Mouse (Mus musculus) WW6 (cell line): ENCODE data around the gene Sertad1.

ENCODE experiments used
- DNase-seq: peaks from one replicate; pipeline ENCODE4 v3.0.0-alpha.2; 2013; ENCODE audit warnings: low read depth, low spot score

The Sertad1 gene

DNA sequence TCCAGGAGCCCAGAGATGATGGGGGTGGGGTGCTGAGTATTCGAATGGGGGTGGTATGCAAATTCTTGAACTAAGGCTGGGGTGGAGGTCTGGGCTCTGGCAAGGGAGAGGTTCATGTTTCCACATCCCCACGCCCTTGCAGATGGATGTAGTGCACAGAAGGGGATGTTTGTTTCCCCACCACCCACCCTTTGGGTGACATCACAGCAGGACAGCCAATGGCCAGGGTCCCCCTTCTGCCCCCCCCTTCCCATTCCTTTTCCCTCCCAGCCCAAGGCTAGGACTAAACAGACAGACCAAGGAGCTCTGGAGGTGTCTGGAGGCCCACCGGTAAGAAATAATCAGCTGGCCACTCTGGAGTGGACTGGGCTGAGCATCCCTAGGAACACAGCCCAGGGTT lies 12.3 kb downstream of the Sertad1 start, which contains the start of gene Prx:
Gene Prx (plus strand): TSS at position 289 of the 400 bp plus-strand sequence.
- DNase-seq = no peak

DNA sequence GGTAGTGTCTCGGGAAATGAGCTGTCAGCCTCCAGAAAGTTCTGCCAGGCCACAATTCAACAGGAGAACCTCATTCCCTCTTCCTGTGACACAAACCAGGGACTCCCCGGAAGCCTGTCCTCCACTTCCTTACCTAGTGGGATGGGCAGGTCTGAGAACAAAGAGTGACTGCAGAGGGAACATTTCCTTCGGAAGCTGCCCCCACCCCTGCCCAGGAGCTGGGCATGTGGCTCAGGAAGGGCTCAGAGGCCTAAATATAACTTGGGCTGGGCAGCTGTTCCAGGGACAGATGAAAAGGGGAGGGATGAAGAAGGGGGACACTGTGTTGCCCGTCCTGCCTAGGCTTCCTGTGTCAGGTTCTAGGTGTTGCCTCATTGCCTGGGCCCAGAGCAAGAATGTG lies 14.9 kb downstream of the Sertad1 start:
- no peak for DNase-seq

DNA sequence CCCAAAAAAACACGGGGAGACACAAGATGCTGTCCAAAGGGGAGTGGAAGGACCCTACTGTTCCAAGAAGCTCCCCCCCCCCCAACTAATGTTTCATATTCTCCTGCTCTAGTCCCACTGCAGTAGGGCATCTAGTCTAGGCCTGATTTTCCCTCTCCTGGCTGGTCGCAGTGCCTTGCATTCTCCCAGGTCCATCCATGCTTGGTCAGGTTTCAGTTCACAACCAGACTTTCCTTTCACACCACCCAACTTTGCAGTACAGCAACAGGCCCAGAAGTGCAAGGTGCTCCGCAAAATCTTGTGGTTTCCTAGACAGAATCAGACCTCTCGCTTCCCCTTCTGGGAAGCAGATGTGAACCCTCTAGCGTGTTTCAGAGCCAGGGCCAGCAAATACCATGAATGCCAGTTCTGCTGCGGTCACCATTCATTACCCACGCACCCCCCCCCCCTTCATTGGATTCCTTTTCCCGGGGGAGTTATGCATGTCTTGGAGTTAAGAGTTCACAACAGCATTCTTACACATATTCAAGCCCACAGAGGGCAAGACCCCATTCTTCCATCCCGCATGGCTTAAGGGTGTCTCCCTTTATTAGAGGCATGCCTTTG lies 20.2 kb downstream of the Sertad1 start:
- no peak for DNase-seq

DNA sequence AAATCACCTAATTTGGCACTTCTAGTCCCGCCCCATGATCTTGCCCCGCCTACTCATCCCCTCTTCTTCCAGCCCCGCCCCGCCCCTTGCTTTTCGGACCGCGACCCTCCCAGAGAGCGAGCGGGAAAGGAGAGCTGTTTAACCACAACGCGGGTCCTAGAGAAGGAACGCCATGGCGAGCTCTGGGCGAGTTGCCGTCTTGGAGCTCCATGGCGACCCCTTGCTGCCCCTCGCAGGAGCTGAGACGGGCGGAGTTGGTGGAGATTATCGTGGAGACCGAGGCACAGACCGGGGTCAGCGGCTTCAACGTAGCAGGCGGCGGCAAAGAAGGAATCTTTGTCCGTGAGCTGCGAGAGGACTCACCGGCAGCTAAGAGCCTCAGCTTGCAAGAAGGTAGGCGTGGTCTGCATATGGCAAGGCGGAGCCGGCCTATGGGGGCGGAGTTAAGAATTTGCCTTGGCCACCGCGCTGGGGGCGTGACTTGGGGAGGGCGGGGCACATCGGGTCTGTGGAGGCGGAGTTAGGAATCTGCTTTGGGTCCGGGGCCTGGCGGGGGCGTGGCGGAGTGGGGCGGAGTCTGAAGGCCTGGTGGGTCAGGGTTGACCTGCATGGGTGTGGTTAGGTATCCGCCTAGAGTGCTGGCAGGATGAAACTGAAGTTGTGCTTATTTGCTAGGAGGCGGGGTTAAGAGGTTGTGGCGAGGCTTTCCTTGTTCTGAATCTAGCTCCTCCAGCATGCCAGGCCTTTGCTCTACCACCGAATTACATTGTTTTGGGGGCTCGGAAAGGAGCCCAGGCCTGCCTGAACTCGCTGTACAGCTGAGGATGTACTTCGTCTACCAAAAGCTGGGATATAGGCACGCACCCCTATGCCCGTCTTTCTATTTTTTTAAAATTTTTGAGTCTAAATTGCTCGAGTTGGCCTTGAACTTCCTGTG lies 21.3 kb downstream of the Sertad1 start:
- peak; percentile 96 for DNase-seq

DNA sequence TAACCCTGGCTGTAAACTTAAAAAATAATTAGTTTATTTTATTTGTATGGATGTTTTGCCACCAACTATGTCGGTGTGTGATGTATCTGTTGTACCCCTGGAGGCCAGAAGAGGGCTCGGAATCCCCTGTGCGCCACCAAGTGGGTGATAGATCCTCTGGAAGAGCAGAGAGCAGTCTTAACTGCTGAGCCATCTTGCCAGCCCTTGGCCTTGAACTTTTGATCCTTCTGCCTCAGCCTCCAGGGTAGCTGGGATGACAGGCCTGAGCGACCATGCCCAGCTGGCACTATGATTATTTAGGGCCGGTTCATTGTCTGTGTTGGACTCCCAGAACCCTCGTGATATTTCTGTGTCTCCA lies 21.9 kb downstream of the Sertad1 start:
- DNase-seq = peak; percentile 65

DNA sequence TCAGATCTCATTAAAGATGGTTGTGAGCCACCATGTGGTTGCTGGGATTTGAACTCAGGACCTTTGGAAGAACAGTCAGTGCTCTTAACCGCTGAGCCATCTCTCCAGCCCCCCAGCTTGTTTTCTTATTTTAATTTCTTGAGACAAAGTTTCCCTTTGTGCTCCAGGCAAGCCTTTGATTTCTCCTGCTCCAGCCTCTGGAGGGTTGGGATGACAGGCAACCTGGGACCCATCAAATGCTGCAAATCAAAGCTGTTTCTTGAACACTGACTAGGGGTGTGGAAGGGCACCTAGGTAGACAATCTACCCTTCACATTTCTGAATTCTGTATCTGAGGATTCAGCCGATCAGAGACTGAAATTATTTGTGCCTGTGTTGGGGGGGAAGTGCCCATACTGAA lies 24.1 kb downstream of the Sertad1 start:
- no peak for DNase-seq

DNA sequence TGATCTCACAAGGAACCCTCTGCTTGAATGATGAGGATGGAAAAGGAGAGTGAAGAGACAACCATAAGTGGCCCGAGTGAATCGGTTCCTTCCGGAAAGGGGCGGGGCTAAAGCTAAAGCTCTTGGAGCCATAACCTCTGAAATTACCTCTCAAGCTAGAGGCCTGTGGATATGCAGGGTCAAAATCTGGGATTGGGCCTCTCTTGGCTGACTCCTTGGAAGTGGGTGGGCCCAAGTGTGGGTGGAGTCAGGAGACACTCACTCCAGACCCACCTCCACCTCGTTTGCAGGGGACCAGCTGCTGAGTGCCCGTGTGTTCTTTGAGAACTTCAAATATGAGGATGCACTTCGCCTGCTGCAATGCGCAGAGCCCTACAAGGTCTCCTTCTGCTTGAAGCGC lies 28.3 kb downstream of the Sertad1 start:
- no peak for DNase-seq

DNA sequence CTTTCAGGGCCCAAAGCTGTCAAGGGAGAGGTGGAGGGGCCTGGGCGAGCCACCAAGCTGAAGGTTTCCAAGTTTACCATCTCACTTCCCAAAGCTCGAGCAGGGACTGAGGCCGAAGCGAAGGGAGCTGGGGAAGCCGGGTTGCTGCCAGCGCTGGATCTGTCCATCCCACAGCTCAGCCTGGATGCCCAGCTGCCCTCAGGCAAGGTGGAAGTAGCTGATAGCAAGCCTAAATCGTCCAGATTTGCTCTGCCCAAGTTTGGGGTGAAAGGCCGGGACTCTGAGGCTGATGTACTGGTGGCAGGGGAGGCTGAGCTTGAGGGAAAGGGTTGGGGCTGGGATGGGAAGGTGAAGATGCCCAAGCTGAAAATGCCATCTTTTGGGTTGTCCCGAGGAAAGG lies 31.6 kb downstream of the Sertad1 start:
- no peak for DNase-seq

DNA sequence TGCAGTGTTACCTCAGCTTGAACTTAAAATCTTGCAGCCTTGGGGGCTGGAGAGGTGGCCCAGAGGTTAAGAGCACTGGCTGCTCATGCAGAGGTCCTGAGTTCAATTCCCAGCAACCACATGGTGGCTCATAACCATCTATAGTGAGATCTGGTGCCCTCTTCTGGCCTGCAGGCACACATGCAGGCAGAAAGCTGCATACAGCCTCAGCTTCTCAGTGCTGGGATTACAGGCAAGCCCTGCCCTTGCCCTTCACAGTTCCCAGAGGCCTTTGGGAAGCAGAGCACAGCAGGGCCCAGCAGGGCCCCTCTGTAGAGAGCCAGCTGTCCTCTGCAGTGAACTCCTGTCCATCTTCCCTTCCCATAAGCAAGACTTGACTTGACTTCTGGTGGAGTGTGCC lies 33.4 kb downstream of the Sertad1 start:
- no peak for DNase-seq

DNA sequence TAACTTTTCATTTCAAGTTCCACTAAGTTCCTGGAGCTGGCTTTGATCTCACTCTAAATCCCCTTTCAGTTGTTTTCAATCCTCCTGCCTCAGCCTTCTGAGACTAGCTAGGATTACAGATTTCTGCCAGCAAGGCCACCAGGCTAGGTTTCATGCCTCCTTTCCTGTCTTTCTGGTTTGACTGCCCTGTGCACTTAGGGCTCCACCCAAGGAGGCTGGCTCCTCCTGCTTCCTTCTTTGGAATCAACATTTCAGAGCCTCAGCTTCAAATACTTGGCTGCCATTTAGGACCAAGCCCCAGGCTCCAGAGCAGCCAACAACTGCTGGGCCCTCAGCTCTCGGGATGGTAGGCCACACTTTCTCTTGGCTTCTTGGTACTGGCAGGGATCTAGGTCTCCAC lies 33.9 kb downstream of the Sertad1 start:
- DNase-seq = no peak

DNA sequence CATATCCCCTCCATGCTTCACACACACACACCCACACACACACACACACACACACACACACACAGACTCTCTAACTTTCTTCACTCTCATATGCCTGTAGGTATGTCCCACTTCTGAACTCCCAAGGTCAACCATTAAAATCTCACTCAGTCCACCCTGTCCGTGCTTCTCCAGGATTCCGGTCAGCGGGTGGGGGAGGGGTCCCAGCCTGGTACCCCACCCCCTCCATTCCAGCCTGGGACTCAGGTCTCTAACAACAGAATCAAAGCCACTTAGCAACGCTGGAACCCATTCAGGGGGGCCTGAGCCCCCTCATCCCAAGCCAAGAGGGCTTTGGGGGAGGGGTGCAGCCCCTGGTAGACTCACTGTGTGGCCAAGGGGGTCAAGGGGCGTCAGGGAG lies 36.3 kb downstream of the Sertad1 start, which contains the start of gene Hipk4:
Gene Hipk4 (plus strand): TSS at position 301 of the 400 bp plus-strand sequence.
- no peak for DNase-seq

DNA sequence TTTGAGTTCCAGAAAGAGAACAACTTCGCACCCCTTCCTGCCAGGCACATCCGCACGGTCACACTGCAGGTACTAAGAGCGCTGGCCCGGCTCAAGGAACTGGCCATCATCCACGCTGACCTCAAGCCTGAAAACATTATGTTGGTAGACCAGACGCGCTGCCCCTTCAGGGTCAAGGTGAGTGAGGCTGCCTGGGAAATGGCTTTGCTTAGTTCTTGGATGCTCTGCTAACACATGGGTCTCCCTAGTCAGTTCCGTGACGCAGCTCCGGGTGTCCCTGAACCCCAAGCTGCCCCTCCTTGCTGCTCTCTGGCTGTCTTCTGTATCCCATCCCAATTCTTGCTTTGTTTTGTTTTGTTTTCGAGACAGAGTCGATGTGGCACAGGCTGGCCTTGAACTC lies 37.1 kb downstream of the Sertad1 start:
- no peak for DNase-seq

DNA sequence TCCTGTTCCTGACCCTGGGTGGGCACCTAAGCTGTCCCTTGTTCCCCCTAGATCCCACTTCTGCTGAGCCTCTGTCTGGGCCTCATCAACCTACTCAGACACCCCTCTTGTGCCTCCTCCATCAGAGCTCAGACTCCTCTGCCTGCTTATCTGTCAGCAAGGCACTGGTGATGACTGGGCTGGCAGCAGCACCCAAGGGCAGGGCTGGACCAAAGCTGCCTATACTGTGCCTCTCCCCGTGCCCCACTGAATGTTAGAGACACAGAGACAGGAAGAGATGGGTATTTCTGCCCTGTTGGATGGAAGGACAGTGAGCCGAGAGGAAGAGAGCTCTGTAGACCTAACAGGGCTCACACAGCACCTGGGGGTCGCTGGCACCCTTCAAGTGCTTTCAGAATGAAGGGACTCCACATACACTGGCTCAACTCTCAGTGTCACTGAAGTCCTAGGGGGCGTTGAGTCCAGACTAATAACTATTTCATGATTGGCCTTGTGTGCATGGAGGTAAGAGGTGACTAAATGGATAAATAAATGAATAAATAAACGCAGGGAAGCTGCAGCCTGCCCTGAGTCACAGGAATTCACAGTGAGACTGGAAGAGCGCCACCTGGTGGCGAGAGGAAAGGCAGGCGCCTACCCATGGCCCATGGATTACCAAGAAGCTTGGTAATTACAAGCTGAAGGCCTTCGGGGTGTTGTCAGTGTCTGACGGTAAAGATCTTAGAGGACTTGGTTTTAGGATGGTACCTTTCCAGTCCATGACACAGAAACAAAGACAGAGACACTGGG lies 39.5 kb downstream of the Sertad1 start:
- no peak for DNase-seq

DNA sequence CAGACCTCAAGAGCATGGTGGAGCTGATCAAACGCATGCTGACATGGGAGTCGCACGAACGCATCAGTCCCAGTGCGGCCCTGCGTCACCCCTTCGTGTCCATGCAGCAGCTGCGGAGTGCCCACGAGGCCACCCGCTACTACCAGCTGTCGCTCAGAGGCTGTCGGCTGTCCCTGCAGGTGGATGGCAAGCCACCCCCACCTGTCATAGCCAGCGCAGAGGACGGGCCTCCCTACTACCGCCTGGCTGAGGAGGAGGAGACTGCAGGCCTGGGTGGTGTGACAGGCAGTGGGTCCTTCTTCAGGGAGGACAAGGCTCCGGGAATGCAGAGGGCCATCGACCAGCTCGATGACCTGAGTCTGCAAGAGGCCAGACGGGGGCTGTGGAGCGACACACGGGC lies 42.4 kb downstream of the Sertad1 start:
- no peak for DNase-seq

DNA sequence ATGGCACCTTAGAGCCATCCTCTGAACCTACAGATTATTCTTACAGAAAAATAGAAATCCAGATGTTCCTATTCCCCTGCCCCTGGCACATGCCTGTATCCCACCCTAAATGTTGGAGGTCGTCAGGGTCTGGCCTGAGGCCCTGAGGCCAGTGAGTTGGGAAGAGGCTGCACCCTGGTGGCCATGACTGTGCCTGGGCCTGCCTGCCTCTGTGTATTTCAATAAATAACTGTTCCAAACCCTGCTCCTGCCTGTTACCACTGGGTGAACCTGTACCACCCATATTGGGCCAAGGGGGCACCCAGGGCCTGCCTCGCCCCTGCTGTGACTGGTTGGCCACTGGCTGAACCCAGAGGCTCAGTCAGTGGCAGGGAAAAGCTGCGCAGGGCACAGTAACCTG lies 44.2 kb downstream of the Sertad1 start:
- no peak for DNase-seq

DNA sequence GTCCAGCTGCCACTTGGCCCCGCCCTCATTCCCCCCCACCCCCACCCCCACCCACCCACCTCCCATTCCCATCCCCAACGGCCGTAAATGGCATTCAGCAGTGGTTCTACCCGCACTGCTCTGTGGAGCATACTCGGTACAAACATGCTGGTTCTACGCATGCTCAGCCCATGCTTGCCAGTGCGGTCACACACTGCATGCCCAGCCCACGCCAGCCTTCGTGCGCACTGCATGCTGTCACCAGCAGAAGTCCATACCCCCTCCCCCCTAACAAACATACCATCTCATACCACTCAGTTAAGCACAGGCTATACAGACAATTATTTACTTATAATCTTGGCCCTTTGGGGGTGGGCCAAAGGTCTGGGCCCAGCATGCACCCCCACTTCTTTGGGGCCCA lies 45.0 kb downstream of the Sertad1 start:
- no peak for DNase-seq

DNA sequence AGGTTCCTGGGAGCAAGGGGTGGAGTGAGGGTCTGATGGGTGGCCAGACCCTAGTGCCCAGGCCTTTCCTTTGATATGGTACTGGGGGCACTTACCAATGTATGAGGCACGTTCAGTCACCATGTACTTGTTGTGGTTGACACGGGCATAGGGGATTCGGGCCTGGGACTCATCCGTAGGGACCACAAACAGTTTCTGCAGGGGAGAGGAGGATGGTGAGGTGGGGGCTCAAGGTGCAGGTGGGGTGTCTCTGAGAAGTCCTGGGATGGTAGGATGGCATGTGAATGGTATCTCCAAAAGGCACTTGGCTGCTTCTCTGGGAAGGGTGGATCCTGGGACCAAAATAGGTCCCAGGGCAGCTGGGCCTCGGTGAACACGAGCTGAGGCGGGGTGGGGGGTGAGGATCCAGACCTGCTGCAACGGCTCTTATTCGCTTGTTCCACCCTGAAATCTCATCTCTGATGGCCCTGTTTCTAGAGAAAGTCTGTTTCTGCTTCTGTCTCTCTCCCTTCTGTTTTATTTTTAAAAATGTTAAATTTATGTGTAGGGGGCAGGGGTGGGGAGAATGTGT lies 45.9 kb downstream of the Sertad1 start:
- no peak for DNase-seq

DNA sequence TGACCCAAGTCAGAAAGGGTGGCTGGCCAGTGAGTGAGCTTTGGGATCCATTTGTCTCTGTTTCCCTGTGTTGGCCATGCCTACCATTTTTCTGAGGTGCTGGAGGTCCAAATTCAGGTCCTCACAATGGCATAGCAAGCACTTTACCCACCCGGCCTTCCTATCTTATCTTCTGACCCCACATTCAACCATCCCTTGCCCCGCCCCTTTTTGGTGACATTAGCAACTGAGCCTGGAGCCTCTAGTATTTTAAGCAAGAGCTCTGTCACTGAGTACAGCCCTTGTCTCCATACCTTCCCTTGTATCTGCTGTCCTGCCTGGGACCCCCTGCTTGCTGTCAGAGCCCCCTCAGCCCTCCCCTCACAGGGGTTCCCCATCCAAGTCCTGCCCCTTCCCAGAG lies 48.7 kb downstream of the Sertad1 start:
- DNase-seq = no peak

DNA sequence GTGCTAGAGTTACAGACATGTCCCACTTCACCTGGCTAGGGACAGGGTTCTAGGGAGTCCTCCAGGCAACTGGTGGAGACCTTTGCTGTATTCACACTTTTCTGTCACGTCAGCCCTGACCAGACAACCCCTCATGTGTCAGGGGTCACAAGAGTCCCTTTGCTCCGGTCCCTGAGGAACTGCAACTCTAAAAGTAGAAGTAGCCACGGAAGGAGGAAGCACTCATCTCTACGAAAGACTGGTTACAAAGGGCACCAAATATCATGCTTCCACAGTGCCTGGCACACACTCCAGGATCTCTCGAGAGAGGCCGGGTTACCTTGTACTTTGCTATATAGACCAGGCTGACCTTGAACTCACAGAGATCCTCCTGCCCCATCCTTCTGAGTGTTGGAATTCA lies 49.9 kb downstream of the Sertad1 start:
- no peak for DNase-seq

DNA sequence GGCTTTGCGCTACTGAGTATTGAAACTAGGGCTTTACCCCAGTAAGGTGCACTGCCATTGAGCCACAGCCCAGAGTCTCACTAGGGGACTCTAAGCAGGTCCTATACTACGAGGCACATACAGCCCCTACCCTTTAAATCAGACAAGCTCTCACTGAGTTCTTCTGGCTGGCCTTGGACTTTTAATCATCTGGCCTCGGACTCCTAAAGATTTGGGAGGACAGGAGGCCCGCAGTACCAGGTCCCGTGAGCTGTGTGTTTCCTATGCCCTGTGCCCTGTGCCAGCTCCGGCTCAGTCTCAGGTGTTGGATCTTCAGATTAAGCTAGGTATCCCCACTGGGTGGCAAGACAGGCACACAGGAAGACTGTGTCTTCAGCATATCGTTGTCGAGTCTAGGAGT lies 51.3 kb downstream of the Sertad1 start:
- DNase-seq = no peak

DNA sequence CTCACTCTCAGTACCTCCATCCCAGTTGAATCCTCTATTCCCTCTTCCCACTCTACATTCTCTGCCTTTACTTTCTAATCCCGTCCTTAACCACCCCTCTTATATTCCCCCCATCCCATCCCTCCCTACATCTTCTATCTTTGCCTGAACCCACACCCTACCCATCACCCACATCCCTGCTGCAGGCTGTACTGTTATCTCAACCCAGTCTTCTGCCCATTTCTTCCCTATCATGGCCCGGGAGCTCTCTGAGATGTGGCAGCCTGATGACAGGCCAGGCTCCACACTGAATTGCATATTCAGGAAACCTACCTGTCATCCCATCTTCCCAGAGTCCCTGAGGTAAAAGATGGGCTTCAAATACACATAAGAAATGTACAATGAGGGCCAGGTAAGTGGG lies 52.1 kb downstream of the Sertad1 start:
- DNase-seq = no peak
